Mouse (Mus musculus) kidney, adult 2 months (tissue): ENCODE measurements at regions not wholly inside any gene's neighbourhood (a gene's known extent, or its start where the extent isn't known, plus 50 kb on each side); places are given as distances from the start of the nearest gene placed in this dataset.

Source experiments
- CTCF ChIP-seq: fragments of 200-500 bp; conservative IDR thresholded peaks from 2 replicates; pipeline ENCODE4 v1.5.1; 2011; ENCODE audit warnings: low read depth, mild to moderate bottlenecking, control low read depth, low read length, moderate library complexity, mixed read lengths; ENCODE audit not compliant: insufficient read depth, insufficient read length
- POLR2A ChIP-seq: fragments of 200-500 bp; IDR thresholded peaks from one replicate; pipeline ENCODE4 v1.6.1; 2011; ENCODE audit warnings: low read depth, low read length, control low read depth

- no peak for TF ChIP-seq POLR2A
- TF ChIP-seq CTCF = no peak
These were observed 77.5 kb upstream of the Dmac1 start for GRCm38 (mm10) chr4:75355621-75356020.
